Mouse (Mus musculus): Measurements from ENCODE around the gene Poc5. TPM values are rescaled to one million over a fixed set of nuclear protein-coding genes. Genes with fewer than 3 reads are reported as not detected.

Gene Poc5
- polyA plus RNA-seq, 1 experiment from 2014 or later = 16.4 TPM

- no peaks in the 10 kb centered on the region for H3K36me3 ChIP-seq (ENCODE audit: control insufficient read depth, insufficient read depth, low read length)
- H3K9ac ChIP-seq (ENCODE audit: low read depth, low read length) = no peak overlapping the region
- WGBS = 100% methylated on average over 1 of the region's 1 CpGs
- H3K27ac ChIP-seq (ENCODE audit: low read depth, low read length) = no peak overlapping the region
- H3K27me3 ChIP-seq (replicated peaks; ENCODE audit: control insufficient read depth, insufficient read depth, low read length) = no peaks in the 10 kb centered on the region
- ATAC-seq = no peak
- no peak overlapping the region for H3K4me2 ChIP-seq (ENCODE audit: low read length)
- H3K4me1 ChIP-seq (ENCODE audit: control insufficient read depth, insufficient read depth, low read depth, low read length) = no peaks in the 10 kb centered on the region; the same call in 1 of the 2 replicates
- no peak overlapping the region for H3K4me3 ChIP-seq (ENCODE audit: low read length)
- no peaks in the 10 kb centered on the region for H3K9me3 ChIP-seq (ENCODE audit: control insufficient read depth, low read length)
These were observed 48.8 kb downstream of the Poc5 start for GRCm38 (mm10) chr13:96436921-96437320.

- no peaks in the 10 kb centered on the region for H3K9me3 ChIP-seq (ENCODE audit: control insufficient read depth, low read length)
- H3K4me1 ChIP-seq (ENCODE audit: control insufficient read depth, insufficient read depth, low read depth, low read length) = no peaks in the 10 kb centered on the region
- H3K27ac ChIP-seq (ENCODE audit: low read depth, low read length) = no peak overlapping the region
- H3K4me3 ChIP-seq (ENCODE audit: low read length) = no peak overlapping the region
- H3K9ac ChIP-seq (ENCODE audit: low read depth, low read length) = no peak overlapping the region
- ATAC-seq = no peak
- no peaks in the 10 kb centered on the region for H3K27me3 ChIP-seq (replicated peaks; ENCODE audit: control insufficient read depth, insufficient read depth, low read length)
- WGBS = 94% methylated on average over 4 of the region's 4 CpGs
- H3K4me2 ChIP-seq (ENCODE audit: low read length) = no peak overlapping the region
- no peaks in the 10 kb centered on the region for H3K36me3 ChIP-seq (ENCODE audit: control insufficient read depth, insufficient read depth, low read length)
These were observed 52.3 kb downstream of the Poc5 start for GRCm38 (mm10) chr13:96440436-96440835.

GRCm38 (mm10) chr13:96450205-96450856 lies 62.2 kb downstream of the Poc5 start:
- Histone ChIP-seq H3K27me3 (replicated peaks; ENCODE audit: control insufficient read depth, insufficient read depth, low read length) (no peaks in the 10 kb centered on the region), H3K4me1 (ENCODE audit: control insufficient read depth, insufficient read depth, low read depth, low read length) (no peaks in the 10 kb centered on the region), H3K4me3 (ENCODE audit: low read length) (no peak overlapping the region), H3K36me3 (ENCODE audit: control insufficient read depth, insufficient read depth, low read length) (no peaks in the 10 kb centered on the region), H3K27ac (ENCODE audit: low read depth, low read length) (no peak overlapping the region), H3K9ac (ENCODE audit: low read depth, low read length) (no peak overlapping the region), H3K9me3 (ENCODE audit: control insufficient read depth, low read length) (no peaks in the 10 kb centered on the region), H3K4me2 (ENCODE audit: low read length) (no peak overlapping the region)
- no peak for ATAC-seq
- WGBS = 87% methylated on average over 11 of the region's 11 CpGs

- H3K36me3 ChIP-seq (ENCODE audit: control insufficient read depth, insufficient read depth, low read length) = no peaks in the 10 kb centered on the region
- no peak overlapping the region for H3K4me3 ChIP-seq (ENCODE audit: low read length)
- H3K4me1 ChIP-seq (ENCODE audit: control insufficient read depth, insufficient read depth, low read depth, low read length) = no peaks in the 10 kb centered on the region
- 91% methylated on average over 7 of the region's 7 CpGs for WGBS
- no peak overlapping the region for H3K27ac ChIP-seq (ENCODE audit: low read depth, low read length)
- no peaks in the 10 kb centered on the region for H3K9me3 ChIP-seq (ENCODE audit: control insufficient read depth, low read length)
- no peak for ATAC-seq
- H3K4me2 ChIP-seq (ENCODE audit: low read length) = no peak overlapping the region
- no peak overlapping the region for H3K9ac ChIP-seq (ENCODE audit: low read depth, low read length)
- H3K27me3 ChIP-seq (replicated peaks; ENCODE audit: control insufficient read depth, insufficient read depth, low read length) = no peaks in the 10 kb centered on the region
These were observed 62.8 kb downstream of the Poc5 start for GRCm38 (mm10) chr13:96450869-96451268.

GRCm38 (mm10) chr13:96451386-96452140 lies 63.5 kb downstream of the Poc5 start:
- Histone ChIP-seq H3K9me3 (ENCODE audit: control insufficient read depth, low read length) (no peaks in the 10 kb centered on the region), H3K27me3 (replicated peaks; ENCODE audit: control insufficient read depth, insufficient read depth, low read length) (no peaks in the 10 kb centered on the region), H3K4me3 (ENCODE audit: low read length) (no peak overlapping the region), H3K9ac (ENCODE audit: low read depth, low read length) (no peak overlapping the region), H3K36me3 (ENCODE audit: control insufficient read depth, insufficient read depth, low read length) (no peaks in the 10 kb centered on the region), H3K27ac (ENCODE audit: low read depth, low read length) (no peak overlapping the region), H3K4me2 (ENCODE audit: low read length) (no peak overlapping the region), H3K4me1 (ENCODE audit: control insufficient read depth, insufficient read depth, low read depth, low read length) (no peaks in the 10 kb centered on the region)
- no peak for ATAC-seq
- WGBS = 93% methylated on average over 11 of the region's 11 CpGs

GRCm38 (mm10) chr13:96452621-96453020 lies 64.5 kb downstream of the Poc5 start:
- H3K27ac ChIP-seq (ENCODE audit: low read depth, low read length) = no peak overlapping the region
- H3K9ac ChIP-seq (ENCODE audit: low read depth, low read length) = no peak overlapping the region
- no peaks in the 10 kb centered on the region for H3K27me3 ChIP-seq (replicated peaks; ENCODE audit: control insufficient read depth, insufficient read depth, low read length)
- WGBS = 92% methylated on average over 3 of the region's 3 CpGs
- no peak overlapping the region for H3K4me3 ChIP-seq (ENCODE audit: low read length)
- no peaks in the 10 kb centered on the region for H3K36me3 ChIP-seq (ENCODE audit: control insufficient read depth, insufficient read depth, low read length)
- H3K9me3 ChIP-seq (ENCODE audit: control insufficient read depth, low read length) = no peaks in the 10 kb centered on the region
- H3K4me1 ChIP-seq (ENCODE audit: control insufficient read depth, insufficient read depth, low read depth, low read length) = no peaks in the 10 kb centered on the region
- no peak overlapping the region for H3K4me2 ChIP-seq (ENCODE audit: low read length)
- ATAC-seq = no peak

GRCm38 (mm10) chr13:96454288-96454687 lies 66.2 kb downstream of the Poc5 start:
- WGBS = 73% methylated on average over 3 of the region's 3 CpGs
- H3K4me2 ChIP-seq (ENCODE audit: low read length) = no peak overlapping the region
- H3K27ac ChIP-seq (ENCODE audit: low read depth, low read length) = no peak overlapping the region
- no peaks in the 10 kb centered on the region for H3K9me3 ChIP-seq (ENCODE audit: control insufficient read depth, low read length)
- H3K36me3 ChIP-seq (ENCODE audit: control insufficient read depth, insufficient read depth, low read length) = no peaks in the 10 kb centered on the region
- no peak overlapping the region for H3K9ac ChIP-seq (ENCODE audit: low read depth, low read length)
- no peaks in the 10 kb centered on the region for H3K4me1 ChIP-seq (ENCODE audit: control insufficient read depth, insufficient read depth, low read depth, low read length)
- no peaks in the 10 kb centered on the region for H3K27me3 ChIP-seq (replicated peaks; ENCODE audit: control insufficient read depth, insufficient read depth, low read length)
- no peak for ATAC-seq
- H3K4me3 ChIP-seq (ENCODE audit: low read length) = no peak overlapping the region

- no peak overlapping the region for H3K27ac ChIP-seq (ENCODE audit: low read depth, low read length)
- H3K9me3 ChIP-seq (ENCODE audit: control insufficient read depth, low read length) = no peaks in the 10 kb centered on the region
- H3K36me3 ChIP-seq (ENCODE audit: control insufficient read depth, insufficient read depth, low read length) = no peaks in the 10 kb centered on the region
- WGBS = 95% methylated on average over 5 of the region's 5 CpGs
- H3K4me3 ChIP-seq (ENCODE audit: low read length) = no peak overlapping the region
- no peak overlapping the region for H3K4me2 ChIP-seq (ENCODE audit: low read length)
- no peak overlapping the region for H3K9ac ChIP-seq (ENCODE audit: low read depth, low read length)
- ATAC-seq = no peak
- no peaks in the 10 kb centered on the region for H3K4me1 ChIP-seq (ENCODE audit: control insufficient read depth, insufficient read depth, low read depth, low read length)
- H3K27me3 ChIP-seq (replicated peaks; ENCODE audit: control insufficient read depth, insufficient read depth, low read length) = no peaks in the 10 kb centered on the region
These were observed 69.5 kb downstream of the Poc5 start for GRCm38 (mm10) chr13:96457566-96457965.

- ATAC-seq = peak; percentile 52
- Histone ChIP-seq H3K27me3 (replicated peaks; ENCODE audit: control insufficient read depth, insufficient read depth, low read length) (no peaks in the 10 kb centered on the region), H3K4me1 (ENCODE audit: control insufficient read depth, insufficient read depth, low read depth, low read length) (no peaks in the 10 kb centered on the region), H3K36me3 (ENCODE audit: control insufficient read depth, insufficient read depth, low read length) (no peaks in the 10 kb centered on the region), H3K27ac (ENCODE audit: low read depth, low read length) (no peak overlapping the region), H3K4me3 (ENCODE audit: low read length) (no peak overlapping the region), H3K4me2 (ENCODE audit: low read length) (no peak overlapping the region), H3K9me3 (ENCODE audit: control insufficient read depth, low read length) (no peaks in the 10 kb centered on the region), H3K9ac (ENCODE audit: low read depth, low read length) (no peak overlapping the region)
- 77% methylated on average over 5 of the region's 5 CpGs for WGBS
These were observed 69.9 kb downstream of the Poc5 start for GRCm38 (mm10) chr13:96458018-96458417.

Data from hindbrain, embryonic 16.5 days (tissue).